Mouse (Mus musculus): Measurements from ENCODE around the gene Snx9.

GRCm38 (mm10) chr17:5970298-5970821 is 129.2 kb downstream of the Snx9 start:
- no peak for TF ChIP-seq CTCF (IDR thresholded peaks at IDR 0.05 in 2 of 3, conservative IDR thresholded peaks at IDR 0.05 in 1 of 3; ENCODE audit: control insufficient read depth in 1 of 3, insufficient read depth in 1 of 3, low read depth in 2 of 3, low read length in 3 of 3, poor library complexity in 1 of 3, severe bottlenecking in 1 of 3)
- no peak for TF ChIP-seq CHD2 (IDR thresholded peaks at IDR 0.05; ENCODE audit: low read length)
- no peak for TF ChIP-seq EP300 (IDR thresholded peaks at IDR 0.05; ENCODE audit: low read depth in 1 of 2, low read length in 2 of 2)
- no peak for TF ChIP-seq MEF2A (IDR thresholded peaks at IDR 0.05; ENCODE audit: extremely low read depth, insufficient replicate concordance, low read depth, low read length, poor library complexity, severe bottlenecking)
